Mouse (Mus musculus) hindbrain, embryonic 15.5 days (tissue): ENCODE measurements around the gene Fry. TPM values are rescaled to one million over a fixed set of nuclear protein-coding genes. Genes with fewer than 3 reads are reported as not detected.

ENCODE experiments used
- ATAC-seq: fragments of 200-750 bp; cut with Nextera tagmentation; 2 replicates; pipeline ENCODE4 v1.8.0; 2017; ENCODE audit warnings: low read depth, moderate number of reproducible peaks, moderate TSS enrichment; ENCODE audit not compliant: low FRiP score
- H3K27ac ChIP-seq: fragments of 300-500 bp; sonication (generic); replicated peaks from 2 replicates; pipeline ENCODE4 v1.5.1; 2015; ENCODE audit warnings: mild to moderate bottlenecking, inconsistent platforms
- H3K27me3 ChIP-seq: fragments of 300-500 bp; sonication (generic); 2 replicates; pipeline ENCODE4 v1.6.1; 2015; ENCODE audit warnings: control low read depth, inconsistent platforms
- H3K36me3 ChIP-seq: fragments of 300-500 bp; sonication (generic); 2 replicates; pipeline ENCODE4 v1.6.1; 2015; ENCODE audit warnings: control low read depth, inconsistent platforms
- H3K4me1 ChIP-seq: fragments of 300-500 bp; sonication (generic); replicated peaks from 2 replicates; pipeline ENCODE4 v1.6.1; 2015; ENCODE audit warnings: control low read depth, inconsistent platforms
- H3K4me2 ChIP-seq: fragments of 300-500 bp; sonication (generic); 2 replicates; pipeline ENCODE4 v1.6.1; 2015; ENCODE audit warnings: moderate library complexity, mild to moderate bottlenecking, inconsistent platforms
- H3K4me3 ChIP-seq: fragments of 300-500 bp; sonication (generic); 2 replicates; pipeline ENCODE4 v1.5.1; 2015; ENCODE audit warnings: mild to moderate bottlenecking, inconsistent platforms
- H3K9ac ChIP-seq: fragments of 300-500 bp; sonication (generic); 2 replicates; pipeline ENCODE4 v1.6.1; 2015; ENCODE audit warnings: inconsistent platforms
- H3K9me3 ChIP-seq: fragments of 300-500 bp; sonication (generic); 2 replicates; pipeline ENCODE4 v1.6.1; 2016; ENCODE audit warnings: control low read depth, inconsistent platforms
- WGBS: fragments of 180-500 bp; shearing (Covaris S2); methylation state at CpG from one replicate; pipeline ENCODE4 v1.1.7; 2015; 5-methylcytosine and 5-hydroxymethylcytosine counted together
- polyA plus RNA-seq: library from polyadenylated mRNA; unstranded; fragments of >200 nt; fragmentation: Nextera tagmentation; extraction: Ambion mirVana; gene quantifications from 2 replicates; pipeline ENCODE4 v1.2.1, GENCODE M21; 2015

Fry gene
- polyA plus RNA-seq, 1 experiment from 2014 or later: 52.0 TPM

DNA sequence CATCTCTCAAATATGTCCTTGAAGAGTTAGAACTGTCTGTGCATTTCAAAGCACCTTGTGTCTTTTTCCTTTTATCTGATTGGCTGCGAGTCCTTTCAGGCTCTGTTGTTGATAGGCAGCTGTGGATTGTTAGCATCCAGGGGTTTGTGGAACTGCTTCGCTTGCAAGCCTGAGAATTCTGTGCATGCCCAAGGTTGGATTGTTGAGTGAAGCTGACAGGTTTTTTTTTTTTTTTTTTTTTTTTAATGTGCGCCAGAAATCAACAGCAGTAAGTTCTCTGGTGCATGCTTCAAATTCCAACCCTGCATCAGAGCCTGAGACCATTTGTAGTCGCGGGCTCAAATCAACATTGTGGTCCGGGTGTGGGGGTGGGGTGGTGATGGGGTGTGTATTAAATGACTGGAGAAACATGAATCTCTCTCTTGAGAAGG is 78.5 kb downstream of the Fry start:
- Histone ChIP-seq H3K27ac (no peak overlapping the region), H3K36me3 (no peaks in the 10 kb centered on the region), H3K4me3 (0 out of 2 replicates have a peak overlapping the region, but pooled peaks have one; percentile 43), H3K9me3 (no peaks in the 10 kb centered on the region), H3K4me2 (peak overlapping the region; percentile 90), H3K9ac (no peak overlapping the region), H3K27me3 (no peaks in the 10 kb centered on the region), H3K4me1 (peaks cover 12% of the 10 kb centered on the region)
- WGBS: 34% methylated on average over 6 of the region's 6 CpGs
- no peak for ATAC-seq

- H3K27me3 ChIP-seq: no peaks in the 10 kb centered on the region
- no peaks in the 10 kb centered on the region; the same call in 1 of the 2 replicates for H3K4me1 ChIP-seq
- no peak overlapping the region for H3K4me3 ChIP-seq
- H3K27ac ChIP-seq: no peak overlapping the region
- H3K9ac ChIP-seq: no peak overlapping the region
- no peaks in the 10 kb centered on the region for H3K36me3 ChIP-seq
- H3K9me3 ChIP-seq: no peaks in the 10 kb centered on the region
- no peak overlapping the region for H3K4me2 ChIP-seq
- no peak for ATAC-seq
- WGBS: 94% methylated on average over 6 of the region's 6 CpGs
These were observed 88.3 kb downstream of the Fry start for GRCm38 (mm10) chr5:150206749-150207148.

GRCm38 (mm10) chr5:150207596-150207995 is 89.2 kb downstream of the Fry start:
- H3K4me1 ChIP-seq: no peaks in the 10 kb centered on the region; the same call in 1 of the 2 replicates
- H3K4me3 ChIP-seq: no peak overlapping the region
- no peak overlapping the region for H3K9ac ChIP-seq
- H3K27me3 ChIP-seq: no peaks in the 10 kb centered on the region
- no peaks in the 10 kb centered on the region for H3K36me3 ChIP-seq
- H3K9me3 ChIP-seq: no peaks in the 10 kb centered on the region
- no peak overlapping the region for H3K27ac ChIP-seq
- peak overlapping the region; percentile 11 for H3K4me2 ChIP-seq
- ATAC-seq: no peak
- 59% methylated on average over 18 of the region's 18 CpGs for WGBS

DNA sequence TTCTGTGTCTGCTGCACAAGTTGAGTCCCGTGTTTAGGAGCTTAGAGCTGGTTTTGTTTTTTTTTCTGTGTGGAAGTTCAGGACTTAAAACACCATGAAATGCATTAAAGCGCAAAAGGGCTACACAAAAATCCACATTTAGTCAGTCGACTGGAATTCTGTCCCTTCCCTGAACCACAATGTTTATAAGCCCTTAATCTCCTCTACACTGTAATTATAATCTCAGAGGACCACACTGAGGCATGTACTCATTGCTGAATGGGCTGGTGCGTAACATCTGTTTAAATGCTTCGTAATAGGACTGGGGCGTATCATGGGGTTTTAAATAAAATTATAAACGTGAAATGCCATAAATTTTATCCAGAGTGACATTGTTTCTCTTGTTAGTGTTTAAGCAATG is 89.6 kb downstream of the Fry start:
- no peaks in the 10 kb centered on the region for H3K9me3 ChIP-seq
- H3K4me2 ChIP-seq: peak overlapping the region; percentile 11; the same call in 1 of the 2 replicates
- H3K27ac ChIP-seq: no peak overlapping the region
- H3K9ac ChIP-seq: no peak overlapping the region
- no peaks in the 10 kb centered on the region for H3K36me3 ChIP-seq
- no peak overlapping the region for H3K4me3 ChIP-seq
- H3K4me1 ChIP-seq: no peaks in the 10 kb centered on the region; the same call in 1 of the 2 replicates
- no peaks in the 10 kb centered on the region for H3K27me3 ChIP-seq
- no peak for ATAC-seq
- WGBS: 52% methylated on average over 7 of the region's 7 CpGs

DNA sequence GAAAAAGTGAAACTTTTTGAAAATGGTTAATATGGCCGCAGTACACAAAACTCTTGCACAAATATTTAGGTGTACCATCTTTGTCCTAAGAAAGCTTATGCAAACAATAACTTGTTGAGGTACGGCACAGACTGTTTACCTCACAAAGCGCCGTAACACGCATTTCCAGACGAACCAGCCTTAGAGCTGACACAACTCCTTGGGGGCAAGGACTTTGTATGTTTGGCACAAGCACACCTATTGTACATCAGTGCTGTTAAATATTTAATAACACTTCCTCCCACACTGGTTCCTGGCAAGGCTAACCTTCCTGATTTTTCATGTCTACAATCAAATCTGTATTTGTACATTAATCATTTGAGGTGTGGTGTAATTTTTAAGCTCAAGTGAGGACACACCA is 95.6 kb downstream of the Fry start:
- ATAC-seq: no peak
- Histone ChIP-seq H3K27ac (no peak overlapping the region), H3K9me3 (no peaks in the 10 kb centered on the region), H3K4me2 (no peak overlapping the region), H3K27me3 (no peaks in the 10 kb centered on the region), H3K36me3 (no peaks in the 10 kb centered on the region), H3K4me3 (no peak overlapping the region), H3K4me1 (no peaks in the 10 kb centered on the region), H3K9ac (no peak overlapping the region)
- WGBS: 92% methylated on average over 6 of the region's 6 CpGs

GRCm38 (mm10) chr5:150216066-150216465 is 97.6 kb downstream of the Fry start:
- no peak for ATAC-seq
- no peaks in the 10 kb centered on the region for H3K9me3 ChIP-seq
- H3K4me3 ChIP-seq: no peak overlapping the region
- no peak overlapping the region for H3K27ac ChIP-seq
- H3K4me1 ChIP-seq: no peaks in the 10 kb centered on the region
- WGBS: 62% methylated on average over 11 of the region's 11 CpGs
- H3K27me3 ChIP-seq: no peaks in the 10 kb centered on the region
- no peak overlapping the region for H3K9ac ChIP-seq
- no peak overlapping the region for H3K4me2 ChIP-seq
- no peaks in the 10 kb centered on the region for H3K36me3 ChIP-seq

DNA sequence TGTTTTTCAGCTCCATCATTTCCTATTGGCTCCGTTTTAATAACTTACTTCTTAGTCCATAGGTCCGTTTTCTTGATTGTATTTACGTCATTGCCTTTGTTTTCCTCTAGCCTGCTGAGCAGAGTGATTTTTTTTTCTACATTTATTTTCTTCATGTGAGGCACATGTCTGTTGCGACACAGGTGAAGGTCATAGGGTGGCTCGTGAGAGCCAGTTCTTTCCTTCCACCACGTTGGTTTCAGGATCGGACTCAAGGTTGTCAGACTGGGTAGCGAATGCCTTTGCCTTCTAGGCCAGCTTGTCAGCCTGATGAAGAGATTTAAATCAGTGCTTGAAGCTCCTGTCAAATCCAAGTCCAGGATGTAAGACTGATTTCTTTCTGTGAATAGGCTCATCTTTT is 101.0 kb downstream of the Fry start:
- WGBS: 88% methylated on average over 8 of the region's 8 CpGs
- no peak overlapping the region for H3K4me3 ChIP-seq
- H3K9me3 ChIP-seq: no peaks in the 10 kb centered on the region
- H3K27me3 ChIP-seq: no peaks in the 10 kb centered on the region
- H3K9ac ChIP-seq: no peak overlapping the region
- H3K4me1 ChIP-seq: no peaks in the 10 kb centered on the region
- ATAC-seq: no peak
- no peak overlapping the region for H3K27ac ChIP-seq
- H3K36me3 ChIP-seq: no peaks in the 10 kb centered on the region
- H3K4me2 ChIP-seq: no peak overlapping the region

- WGBS: 42% methylated on average over 7 of the region's 7 CpGs
- Histone ChIP-seq H3K9me3 (no peaks in the 10 kb centered on the region), H3K4me1 (no peaks in the 10 kb centered on the region), H3K9ac (no peak overlapping the region), H3K27ac (no peak overlapping the region), H3K4me2 (no peak overlapping the region), H3K27me3 (no peaks in the 10 kb centered on the region), H3K36me3 (no peaks in the 10 kb centered on the region), H3K4me3 (no peak overlapping the region)
- no peak for ATAC-seq
These were observed 101.9 kb downstream of the Fry start for GRCm38 (mm10) chr5:150220333-150220732.

DNA sequence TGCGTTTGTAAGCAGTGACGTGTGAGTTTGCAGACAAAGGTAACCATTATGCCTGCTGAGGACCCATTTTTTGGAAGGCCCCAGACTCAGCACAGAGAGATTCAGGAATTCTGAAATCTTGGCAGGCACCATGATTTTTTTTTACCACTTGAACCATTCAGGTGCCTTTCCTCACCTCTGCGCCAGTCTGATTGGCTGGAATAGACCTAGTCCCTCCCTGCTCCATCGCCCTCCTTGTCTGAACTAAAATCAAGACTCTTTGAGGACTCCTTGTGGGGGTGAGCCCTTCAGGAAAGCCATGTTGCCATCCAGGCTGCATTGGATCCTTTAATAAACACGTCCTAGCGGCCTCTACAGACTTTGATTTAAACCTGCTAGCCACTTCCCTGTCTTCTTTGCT is 103.4 kb downstream of the Fry start:
- no peaks in the 10 kb centered on the region for H3K36me3 ChIP-seq
- no peak overlapping the region for H3K27ac ChIP-seq
- no peak overlapping the region for H3K9ac ChIP-seq
- H3K4me1 ChIP-seq: no peaks in the 10 kb centered on the region
- no peaks in the 10 kb centered on the region for H3K27me3 ChIP-seq
- no peak overlapping the region for H3K4me2 ChIP-seq
- no peak for ATAC-seq
- no peak overlapping the region for H3K4me3 ChIP-seq
- H3K9me3 ChIP-seq: no peaks in the 10 kb centered on the region
- WGBS: 89% methylated on average over 6 of the region's 6 CpGs

GRCm38 (mm10) chr5:150223546-150224239 is 105.2 kb downstream of the Fry start:
- 88% methylated on average over 10 of the region's 10 CpGs for WGBS
- H3K36me3 ChIP-seq: no peaks in the 10 kb centered on the region
- no peak overlapping the region for H3K4me2 ChIP-seq
- no peak for ATAC-seq
- no peaks in the 10 kb centered on the region for H3K27me3 ChIP-seq
- H3K9ac ChIP-seq: no peak overlapping the region
- no peaks in the 10 kb centered on the region for H3K9me3 ChIP-seq
- no peaks in the 10 kb centered on the region for H3K4me1 ChIP-seq
- H3K4me3 ChIP-seq: no peak overlapping the region
- H3K27ac ChIP-seq: no peak overlapping the region

DNA sequence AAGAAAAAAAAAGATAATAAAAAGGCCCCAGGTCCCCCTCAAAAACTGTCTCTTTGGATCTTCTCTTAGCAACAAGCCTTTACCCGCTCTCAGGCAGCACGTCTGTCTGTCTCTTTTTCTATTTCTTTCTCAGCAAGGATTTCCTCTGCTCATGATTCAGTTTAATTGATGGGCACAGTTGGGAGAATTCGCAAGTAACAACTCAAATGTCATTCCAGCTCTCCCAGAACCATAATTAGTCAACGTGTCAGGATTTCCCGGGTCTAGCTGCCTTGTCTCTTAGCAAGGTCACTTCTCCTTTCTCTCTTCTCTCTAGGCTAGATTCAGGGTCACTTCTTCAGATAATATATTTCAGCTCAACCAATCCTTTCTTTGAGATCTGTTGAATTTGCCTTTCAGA is 110.6 kb downstream of the Fry start:
- Histone ChIP-seq H3K27ac (no peak overlapping the region), H3K4me2 (no peak overlapping the region), H3K4me1 (0 out of 2 replicates have a peak, but pooled peaks cover 6% of the 10 kb centered on the region), H3K9me3 (no peaks in the 10 kb centered on the region), H3K4me3 (no peak overlapping the region), H3K27me3 (no peaks in the 10 kb centered on the region), H3K36me3 (no peaks in the 10 kb centered on the region), H3K9ac (no peak overlapping the region)
- 43% methylated on average over 5 of the region's 5 CpGs for WGBS
- no peak for ATAC-seq

DNA sequence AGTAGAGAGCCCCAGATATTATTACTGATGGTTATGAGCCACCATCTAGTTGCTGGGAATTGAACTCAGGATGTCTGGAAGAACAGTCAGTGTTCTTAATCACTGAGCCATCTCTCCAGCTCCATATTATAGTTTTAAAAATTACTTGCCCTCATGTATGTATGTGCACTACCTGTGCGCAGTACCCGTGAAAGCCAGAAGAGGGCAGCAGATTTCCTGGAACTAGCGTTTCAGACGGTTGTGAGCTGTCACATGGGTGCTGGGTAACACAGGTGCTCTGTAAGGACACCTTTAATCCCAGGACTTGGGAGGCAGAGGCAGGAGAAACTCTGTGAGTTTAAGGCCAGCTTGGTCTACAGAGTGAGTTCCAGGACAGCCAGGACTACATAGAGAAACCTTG is 111.3 kb downstream of the Fry start:
- ATAC-seq: no peak
- no peak overlapping the region for H3K27ac ChIP-seq
- 89% methylated on average over 4 of the region's 4 CpGs for WGBS
- no peak overlapping the region for H3K4me3 ChIP-seq
- H3K9ac ChIP-seq: no peak overlapping the region
- no peaks in the 10 kb centered on the region for H3K36me3 ChIP-seq
- no peak overlapping the region for H3K4me2 ChIP-seq
- H3K27me3 ChIP-seq: no peaks in the 10 kb centered on the region
- H3K9me3 ChIP-seq: no peaks in the 10 kb centered on the region
- 0 out of 2 replicates have a peak, but pooled peaks cover 6% of the 10 kb centered on the region for H3K4me1 ChIP-seq
